Mouse (Mus musculus): ENCODE data around the gene Otof. TPM values are rescaled to one million over a fixed set of nuclear protein-coding genes. Genes with fewer than 3 reads are reported as not detected.

The Otof gene
- polyA plus RNA-seq, 1 experiment from 2014 or later, result 2.1 TPM

Other genes with a start within 250 kb of the Otof start
- gene Selenoi, start 229.4 kb downstream of the Otof start, polyA plus RNA-seq (2015; fragmentation: Nextera tagmentation; extraction: Ambion mirVana), result 25.8 and 26.4 TPM in 2 replicates
- 5.3 and 6.8 TPM in 2 replicates for gene Drc1, start 180.5 kb downstream of the Otof start, polyA plus RNA-seq (2015; fragmentation: Nextera tagmentation; extraction: Ambion mirVana)
- gene 1700001C02Rik, start 4.1 kb upstream of the Otof start, polyA plus RNA-seq (2015; fragmentation: Nextera tagmentation; extraction: Ambion mirVana), result 0.56 and 1.5 TPM in 2 replicates
- gene Cib4, start 83.9 kb upstream of the Otof start, polyA plus RNA-seq (2015; fragmentation: Nextera tagmentation; extraction: Ambion mirVana), result not detected in 2 replicates
- gene Kcnk3, start 126.2 kb upstream of the Otof start, polyA plus RNA-seq (2015; fragmentation: Nextera tagmentation; extraction: Ambion mirVana), result 2.3 and 3.1 TPM in 2 replicates
- 28.0 and 31.1 TPM in 2 replicates for gene Slc35f6, start 186.0 kb upstream of the Otof start, polyA plus RNA-seq (2015; fragmentation: Nextera tagmentation; extraction: Ambion mirVana)
- 128 and 151 TPM in 2 replicates for gene Cenpa, start 204.8 kb upstream of the Otof start, polyA plus RNA-seq (2015; fragmentation: Nextera tagmentation; extraction: Ambion mirVana)
- gene Dpysl5, start 249.6 kb upstream of the Otof start, polyA plus RNA-seq (2015; fragmentation: Nextera tagmentation; extraction: Ambion mirVana), result 216 and 226 TPM in 2 replicates

Data from forebrain, embryonic 15.5 days (tissue).